Comparison of ENCODE assay signal across 19 mouse cellular contexts in genomic region chr10:120557850-120558447, GRCm38 (mm10).
DNase-seq lines count a peak whose midpoint lies in the region; ATAC-seq lines count a peak whose summit lies in the region.
"Had no signal": no experiment of that assay in that cellular context is flagged by ENCODE, and none has a peak within 500 bp of the region (broad histone marks: within the 10 kb centered on the region; RNA-seq: fewer than 3 reads in every experiment).

No protein-coding gene starts in this region.

- peak overlapping the region; percentile 3; the same call in 1 of the 2 replicates for H3K9ac ChIP-seq in heart, embryonic 13.5 days
- no peak overlapping the region for H3K9ac ChIP-seq in intestine, embryonic 16.5 days (ENCODE audit: low read depth, low read length)
- H3K9ac ChIP-seq in stomach, embryonic 16.5 days (ENCODE audit: low read length), result no peak overlapping the region
- H3K9ac ChIP-seq in hindbrain, embryonic 14.5 days, result no peak overlapping the region
- H3K9ac ChIP-seq: hindbrain, embryonic 13.5 days; midbrain, embryonic 12.5 days had no signal

- H3K4me1 ChIP-seq in heart, embryonic 13.5 days, result peaks cover 17% of the 10 kb centered on the region
- 0 out of 2 replicates have a peak, but pooled peaks cover 2% of the 10 kb centered on the region for H3K4me1 ChIP-seq in intestine, embryonic 16.5 days (ENCODE audit: control insufficient read depth, insufficient read depth, low read length)
- H3K4me1 ChIP-seq in stomach, embryonic 16.5 days (ENCODE audit: control insufficient read depth, insufficient read depth, low read length), result peaks cover 7% of the 10 kb centered on the region; the same call in 1 of the 2 replicates
- 0 out of 2 replicates have a peak, but pooled peaks cover 4% of the 10 kb centered on the region for H3K4me1 ChIP-seq in hindbrain, embryonic 14.5 days (replicated peaks; ENCODE audit: control insufficient read depth, insufficient read depth, low read length)

- ATAC-seq in heart, embryonic 13.5 days (ENCODE audit: extremely low read depth, insufficient number of reproducible peaks, low FRiP score, low TSS enrichment), result no peak
- ATAC-seq in intestine, embryonic 16.5 days, result peak; percentile 88
- ATAC-seq in stomach, embryonic 16.5 days (ENCODE audit: insufficient read depth, low FRiP score), result peak; percentile 89
- no peak for ATAC-seq in hindbrain, embryonic 14.5 days (ENCODE audit: low FRiP score)
- ATAC-seq: forebrain, embryonic 16.5 days had no signal

- H3K36me3 ChIP-seq in heart, embryonic 13.5 days, result no peaks in the 10 kb centered on the region
- H3K36me3 ChIP-seq in intestine, embryonic 16.5 days (ENCODE audit: control insufficient read depth, insufficient read depth, low read length), result no peaks in the 10 kb centered on the region
- no peaks in the 10 kb centered on the region for H3K36me3 ChIP-seq in stomach, embryonic 16.5 days (ENCODE audit: control insufficient read depth, insufficient read depth, low read length)
- no peaks in the 10 kb centered on the region for H3K36me3 ChIP-seq in hindbrain, embryonic 14.5 days (replicated peaks; ENCODE audit: control insufficient read depth, insufficient read depth)
- H3K36me3 ChIP-seq: hindbrain, embryonic 13.5 days; midbrain, embryonic 12.5 days had no signal

- H3K4me3 ChIP-seq in heart, embryonic 13.5 days, result no peak overlapping the region
- H3K4me3 ChIP-seq in intestine, embryonic 16.5 days (ENCODE audit: low read length), result no peak overlapping the region
- H3K4me3 ChIP-seq in stomach, embryonic 16.5 days (replicated peaks; ENCODE audit: low read length), result no peak overlapping the region
- H3K4me3 ChIP-seq in hindbrain, embryonic 14.5 days (replicated peaks; ENCODE audit: low read length), result no peak overlapping the region
- H3K4me3 ChIP-seq: erythroblast, embryonic 14.5 days; hindbrain, embryonic 13.5 days; midbrain, embryonic 12.5 days had no signal

- no peaks in the 10 kb centered on the region for H3K27me3 ChIP-seq in heart, embryonic 13.5 days (replicated peaks)
- no peaks in the 10 kb centered on the region for H3K27me3 ChIP-seq in intestine, embryonic 16.5 days (replicated peaks; ENCODE audit: control insufficient read depth, insufficient read depth, low read length)
- H3K27me3 ChIP-seq in stomach, embryonic 16.5 days (ENCODE audit: control insufficient read depth, insufficient read depth, low read length), result no peaks in the 10 kb centered on the region
- peaks cover 9% of the 10 kb centered on the region for H3K27me3 ChIP-seq in hindbrain, embryonic 14.5 days (ENCODE audit: control insufficient read depth, insufficient read depth, low read length)

- WGBS in heart, embryonic 13.5 days, result 28% methylated on average over 10 of the region's 10 CpGs
- 35% methylated on average over 10 of the region's 10 CpGs for whole genome bisulfite sequencing in intestine, embryonic 16.5 days
- WGBS in stomach, embryonic 16.5 days, result 32% methylated on average over 10 of the region's 10 CpGs
- 83% methylated on average over 10 of the region's 10 CpGs for WGBS in hindbrain, embryonic 14.5 days

- H3K27ac ChIP-seq in heart, embryonic 13.5 days (replicated peaks), result no peak overlapping the region
- peak overlapping the region; percentile 20 for H3K27ac ChIP-seq in intestine, embryonic 16.5 days (ENCODE audit: low read length)
- peak overlapping the region; percentile 70 for H3K27ac ChIP-seq in stomach, embryonic 16.5 days (ENCODE audit: low read length)
- no peak overlapping the region for H3K27ac ChIP-seq in hindbrain, embryonic 14.5 days
- H3K27ac ChIP-seq: hindbrain, embryonic 13.5 days; midbrain, embryonic 12.5 days had no signal

- peaks cover 6% of the 10 kb centered on the region; the same call in 1 of the 2 replicates for H3K9me3 ChIP-seq in heart, embryonic 13.5 days
- H3K9me3 ChIP-seq in intestine, embryonic 16.5 days (ENCODE audit: control insufficient read depth, low read length), result no peaks in the 10 kb centered on the region
- H3K9me3 ChIP-seq in stomach, embryonic 16.5 days (replicated peaks; ENCODE audit: control insufficient read depth, low read length), result no peaks in the 10 kb centered on the region
- H3K9me3 ChIP-seq in hindbrain, embryonic 14.5 days (ENCODE audit: control insufficient read depth, low read length), result no peaks in the 10 kb centered on the region; the same call in 1 of the 2 replicates
- H3K9me3 ChIP-seq: hindbrain, embryonic 13.5 days had no signal

- H3K4me2 ChIP-seq in heart, embryonic 13.5 days, result peak overlapping the region; percentile 5; the same call in 1 of the 2 replicates
- H3K4me2 ChIP-seq in intestine, embryonic 16.5 days (ENCODE audit: low read depth, low read length), result no peak overlapping the region
- no peak overlapping the region for H3K4me2 ChIP-seq in stomach, embryonic 16.5 days (ENCODE audit: low read depth, low read length)
- H3K4me2 ChIP-seq in hindbrain, embryonic 14.5 days (replicated peaks), result no peak overlapping the region
- H3K4me2 ChIP-seq: hindbrain, embryonic 13.5 days; midbrain, embryonic 12.5 days had no signal

- no peak for DNase-seq in heart, adult 8-10 months (ENCODE audit: low spot score)
- DNase-seq in urinary bladder, adult 18-20 months (ENCODE audit: low spot score in 2 of 2), result peak; percentile 10 to 12
- no peak for DNase-seq in urinary bladder, postnatal 10 days (ENCODE audit: low spot score)
- DNase-seq in cerebellum, postnatal 25 days, result no peak
- DNase-seq in hindbrain, embryonic 14.5 days (ENCODE audit: low spot score), result no peak
- DNase-seq: B cell, adult 2 months; cerebellum, postnatal 10 days; embryo, embryonic 11 days; kidney, adult 18-20 months; kidney, postnatal 14 days; layer of hippocampus, adult 9-11 months; thymus, adult 2 months had no signal

Comparison
In these comparisons a context has a peak if more than half of its experiments do, and no peak if none do; other contexts are left out.
1. DNase-seq: peak in urinary bladder, adult 18-20 months (2 of 2); none in heart, adult 8-10 months (single experiment), urinary bladder, postnatal 10 days (single experiment), cerebellum, postnatal 25 days (0 of 2) and hindbrain, embryonic 14.5 days (single experiment).
2. ATAC-seq: peak in intestine, embryonic 16.5 days (single experiment) and stomach, embryonic 16.5 days (single experiment); none in heart, embryonic 13.5 days (single experiment) and hindbrain, embryonic 14.5 days (single experiment).
3. H3K27ac ChIP-seq: peak in intestine, embryonic 16.5 days (single experiment) and stomach, embryonic 16.5 days (single experiment); none in heart, embryonic 13.5 days (single experiment) and hindbrain, embryonic 14.5 days (single experiment).